ENCODE assay signal across 10 mouse cellular contexts in genomic region chr19:55749532-55749931, GRCm38 (mm10). TPM values are rescaled to one million over a fixed set of nuclear protein-coding genes. Genes with fewer than 3 reads are reported as not detected.
A peak's percentile ranks its signal among the peaks of the same experiment; 100 is the strongest.
DNase-seq lines count a peak whose midpoint lies in the region; ATAC-seq lines count a peak whose summit lies in the region.
"Had no signal": no experiment of that assay in that cellular context is flagged by ENCODE, and none has a peak within 500 bp of the region (broad histone marks: within the 10 kb centered on the region; RNA-seq: fewer than 3 reads in every experiment).

No protein-coding gene starts in this region.

- H3K9me3 ChIP-seq in kidney, embryonic 15.5 days (replicated peaks) = no peaks in the 10 kb centered on the region
- no peaks in the 10 kb centered on the region for H3K9me3 ChIP-seq in embryonic facial prominence, embryonic 14.5 days (ENCODE audit: control insufficient read depth, low read length)
- H3K9me3 ChIP-seq in limb, embryonic 12.5 days = no peaks in the 10 kb centered on the region
- H3K9me3 ChIP-seq in neural tube, embryonic 15.5 days (replicated peaks) = no peaks in the 10 kb centered on the region

- 18% methylated on average over 7 of the region's 7 CpGs for WGBS in kidney, embryonic 15.5 days
- WGBS in embryonic facial prominence, embryonic 14.5 days = 14% methylated on average over 7 of the region's 7 CpGs
- WGBS in limb, embryonic 12.5 days = 2% methylated on average over 7 of the region's 7 CpGs
- 10% methylated on average over 7 of the region's 7 CpGs for WGBS in neural tube, embryonic 15.5 days

- peaks cover 83% of the 10 kb centered on the region for H3K4me1 ChIP-seq in kidney, embryonic 15.5 days
- H3K4me1 ChIP-seq in embryonic facial prominence, embryonic 14.5 days (ENCODE audit: control insufficient read depth, insufficient read depth, low read length) = peaks cover 83% of the 10 kb centered on the region
- H3K4me1 ChIP-seq in limb, embryonic 12.5 days (replicated peaks) = peaks cover 94% of the 10 kb centered on the region
- peaks cover 66% of the 10 kb centered on the region for H3K4me1 ChIP-seq in neural tube, embryonic 15.5 days

- DNase-seq in kidney, adult 11 months = no peak
- peak; percentile 88 for DNase-seq in embryonic facial prominence, embryonic 14.5 days (ENCODE audit: low spot score)
- no peak for DNase-seq in lung, postnatal 4 days
- no peak for DNase-seq in cerebellum, postnatal 4 days (ENCODE audit: low spot score in 2 of 2)
- DNase-seq in urinary bladder, postnatal 25 days (ENCODE audit: low spot score) = no peak
- DNase-seq: kidney, adult 18-20 months had no signal

- ATAC-seq in kidney, embryonic 15.5 days (replicated peaks; ENCODE audit: low FRiP score) = no peak
- peak; percentile 55 for ATAC-seq in embryonic facial prominence, embryonic 14.5 days (ENCODE audit: low read depth)
- ATAC-seq in limb, embryonic 12.5 days (ENCODE audit: insufficient number of reproducible peaks, insufficient read depth, low FRiP score, low TSS enrichment, low read depth) = no peak
- ATAC-seq in neural tube, embryonic 15.5 days (ENCODE audit: low FRiP score) = peak; percentile 57; the same call in 1 of the 2 replicates

- H3K36me3 ChIP-seq in kidney, embryonic 15.5 days = no peaks in the 10 kb centered on the region
- H3K36me3 ChIP-seq in embryonic facial prominence, embryonic 14.5 days (ENCODE audit: control insufficient read depth, insufficient read depth, low read length) = 0 out of 2 replicates have a peak, but pooled peaks cover 6% of the 10 kb centered on the region
- H3K36me3 ChIP-seq in limb, embryonic 12.5 days = peaks cover 25% of the 10 kb centered on the region
- H3K36me3 ChIP-seq in neural tube, embryonic 15.5 days = no peaks in the 10 kb centered on the region

- no peaks in the 10 kb centered on the region for H3K27me3 ChIP-seq in kidney, embryonic 15.5 days
- H3K27me3 ChIP-seq in embryonic facial prominence, embryonic 14.5 days (replicated peaks; ENCODE audit: control insufficient read depth, insufficient read depth, low read length) = no peaks in the 10 kb centered on the region
- H3K27me3 ChIP-seq in limb, embryonic 12.5 days = peaks cover 5% of the 10 kb centered on the region; the same call in 1 of the 2 replicates
- H3K27me3 ChIP-seq in neural tube, embryonic 15.5 days (replicated peaks) = peaks cover 42% of the 10 kb centered on the region

- peak overlapping the region; percentile 35; the same call in 1 of the 2 replicates for H3K27ac ChIP-seq in kidney, embryonic 15.5 days
- H3K27ac ChIP-seq in embryonic facial prominence, embryonic 14.5 days (replicated peaks; ENCODE audit: low read depth, low read length) = peak overlapping the region; percentile 79
- peak overlapping the region; percentile 86 for H3K27ac ChIP-seq in limb, embryonic 12.5 days
- H3K27ac ChIP-seq in neural tube, embryonic 15.5 days (replicated peaks) = no peak overlapping the region
- H3K27ac ChIP-seq: liver, embryonic 14.5 days had no signal

- peak overlapping the region; percentile 33; the same call in 1 of the 2 replicates for H3K4me2 ChIP-seq in kidney, embryonic 15.5 days
- peak overlapping the region; percentile 95 for H3K4me2 ChIP-seq in embryonic facial prominence, embryonic 14.5 days (ENCODE audit: low read depth, low read length)
- H3K4me2 ChIP-seq in limb, embryonic 12.5 days = peak overlapping the region; percentile 90
- H3K4me2 ChIP-seq in neural tube, embryonic 15.5 days = peak overlapping the region; percentile 21; the same call in 1 of the 2 replicates

- H3K4me3 ChIP-seq in kidney, embryonic 15.5 days (replicated peaks) = no peak overlapping the region
- peak overlapping the region; percentile 7 for H3K4me3 ChIP-seq in embryonic facial prominence, embryonic 14.5 days (ENCODE audit: low read depth, low read length)
- peak overlapping the region; percentile 33 for H3K4me3 ChIP-seq in limb, embryonic 12.5 days (replicated peaks)
- no peak overlapping the region for H3K4me3 ChIP-seq in neural tube, embryonic 15.5 days (replicated peaks)

- no peak overlapping the region for H3K9ac ChIP-seq in kidney, embryonic 15.5 days
- H3K9ac ChIP-seq in embryonic facial prominence, embryonic 14.5 days (ENCODE audit: low read depth, low read length) = peak overlapping the region; percentile 30; the same call in 1 of the 2 replicates
- H3K9ac ChIP-seq in limb, embryonic 12.5 days (replicated peaks) = peak overlapping the region; percentile 50; the same call in 1 of the 2 replicates
- H3K9ac ChIP-seq in neural tube, embryonic 15.5 days (replicated peaks) = no peak overlapping the region
- H3K9ac ChIP-seq: liver, embryonic 14.5 days had no signal

RNA-seq across cellular contexts. Expression of gene Tcf7l2, which starts 7.9 kb away (rescaled TPM):
- polyA plus RNA-seq in kidney, embryonic 15.5 days (2015; fragmentation: Nextera tagmentation; extraction: Ambion mirVana) = 61.3 and 61.7 TPM in 2 replicates
- 106 and 124 TPM in 2 replicates for polyA plus RNA-seq in embryonic facial prominence, embryonic 14.5 days (2014; fragmentation: Nextera tagmentation; extraction: Ambion mirVana)
- 189 and 195 TPM in 2 replicates for polyA plus RNA-seq in limb, embryonic 12.5 days (2016; fragmentation: Nextera tagmentation; extraction: Ambion mirVana)
- 13.3 and 22.4 TPM in 2 replicates for polyA plus RNA-seq in neural tube, embryonic 15.5 days (2015; fragmentation: Nextera tagmentation; extraction: Ambion mirVana)

Comparison
In these comparisons a context has a peak if more than half of its experiments do, and no peak if none do; other contexts are left out.
1. ATAC-seq: peak in embryonic facial prominence, embryonic 14.5 days (single experiment) and neural tube, embryonic 15.5 days (single experiment); none in kidney, embryonic 15.5 days (single experiment) and limb, embryonic 12.5 days (single experiment).
2. H3K4me2 ChIP-seq: peak in every context shown above with its lines; median percentile 95 in embryonic facial prominence, embryonic 14.5 days; 90 in limb, embryonic 12.5 days; 33 in kidney, embryonic 15.5 days; 21 in neural tube, embryonic 15.5 days.
3. H3K4me3 ChIP-seq: peak in embryonic facial prominence, embryonic 14.5 days (single experiment) and limb, embryonic 12.5 days (single experiment); none in kidney, embryonic 15.5 days (single experiment) and neural tube, embryonic 15.5 days (single experiment).
4. H3K9ac ChIP-seq: peak in embryonic facial prominence, embryonic 14.5 days (single experiment) and limb, embryonic 12.5 days (single experiment); none in kidney, embryonic 15.5 days (single experiment) and neural tube, embryonic 15.5 days (single experiment).